Mouse (Mus musculus) heart, adult 18-20 months (tissue): ENCODE results near the gene Defb28. TPM values are rescaled to one million over a fixed set of nuclear protein-coding genes. Genes with fewer than 3 reads are reported as not detected.

Experiments used
- DNase-seq, 2 experiments: peaks; one replicate each; pipeline ENCODE4 v3.0.0; 2021 to 2022; ENCODE audit warnings: mixed read lengths in 1 of 2
- total RNA-seq, 2 experiments: library from RNA; stranded (reverse); gene quantifications; 2 replicates each; pipeline ENCODE4 v1.2.3; 2021

Defb28 gene
- total RNA-seq, 2 experiments from 2014 or later: not detected

- no peak for DNase-seq
Measured at GRCm38 (mm10) chr2:152569038-152569437, 51.0 kb downstream of the Defb28 start, which contains the start of gene Gm17416. Gm17416 (plus strand) TSS chr2:152569338.

GRCm38 (mm10) chr2:152569881-152570280, 51.8 kb downstream of the Defb28 start:
- no peak for DNase-seq

GRCm38 (mm10) chr2:152570313-152570712, 52.3 kb downstream of the Defb28 start:
- DNase-seq: no peak

Other genes with a start within 250 kb of the Defb28 start
- gene Tbc1d20, start 224.4 kb upstream of the Defb28 start, total RNA-seq: 10 to 100 TPM; 40.2 to 48.8 TPM
- gene Rbck1, start 185.6 kb upstream of the Defb28 start, total RNA-seq: 10 to 100 TPM; 45.8 to 46.9 TPM
- gene Trib3, start 174.2 kb upstream of the Defb28 start, total RNA-seq: 1 to 10 TPM; 2.8 to 3.8 TPM
- not detected for gene Nrsn2, start 141.6 kb upstream of the Defb28 start, total RNA-seq
- gene Sox12, start 120.2 kb upstream of the Defb28 start, total RNA-seq: 1 to 10 TPM; 5.7 to 5.8 TPM
- 1 to 10 TPM; 5.0 to 5.8 TPM for gene Zcchc3, start 103.2 kb upstream of the Defb28 start, total RNA-seq
- gene 6820408C15Rik, start 102.7 kb upstream of the Defb28 start, total RNA-seq: 1 to 10 TPM; 1.6 to 2.4 TPM
- not detected for gene Defb23, start 53.6 kb upstream of the Defb28 start, total RNA-seq
- not detected for gene Defb20, start 41.2 kb upstream of the Defb28 start, total RNA-seq
- gene Defb22, start 28.1 kb upstream of the Defb28 start, total RNA-seq: not detected
- not detected for gene Defb26, start 6.6 kb upstream of the Defb28 start, total RNA-seq
- gene Defb29, start 21.8 kb downstream of the Defb28 start, total RNA-seq: not detected
- not detected for gene Gm17416, start 51.1 kb downstream of the Defb28 start, total RNA-seq
- not detected for gene Defb21, start 54.5 kb downstream of the Defb28 start, total RNA-seq
- gene Defb19, start 62.1 kb downstream of the Defb28 start, total RNA-seq: not detected
- gene Defb45, start 81.1 kb downstream of the Defb28 start, total RNA-seq: not detected
- not detected for gene Defb36, start 86.1 kb downstream of the Defb28 start, total RNA-seq
- not detected for gene Defb25, start 104.8 kb downstream of the Defb28 start, total RNA-seq
- 1 to 10 TPM; 3.3 to 4.7 TPM for gene Rem1, start 108.7 kb downstream of the Defb28 start, total RNA-seq
- gene H13, start 151.2 kb downstream of the Defb28 start, total RNA-seq: 10 to 100 TPM; 32.7 to 39.6 TPM
- gene Mcts2, start 168.8 kb downstream of the Defb28 start, total RNA-seq: 10 to 100 TPM; 15.8 to 16.4 TPM
- gene Id1, start 218.0 kb downstream of the Defb28 start, total RNA-seq: 10 to 100 TPM; 63.7 to 75.1 TPM
- 10 to 100 TPM; 11.9 to 15.2 TPM for gene Cox4i2, start 235.9 kb downstream of the Defb28 start, total RNA-seq